Mouse (Mus musculus): ENCODE measurements around the gene Mill2.

Mill2 gene

DNA sequence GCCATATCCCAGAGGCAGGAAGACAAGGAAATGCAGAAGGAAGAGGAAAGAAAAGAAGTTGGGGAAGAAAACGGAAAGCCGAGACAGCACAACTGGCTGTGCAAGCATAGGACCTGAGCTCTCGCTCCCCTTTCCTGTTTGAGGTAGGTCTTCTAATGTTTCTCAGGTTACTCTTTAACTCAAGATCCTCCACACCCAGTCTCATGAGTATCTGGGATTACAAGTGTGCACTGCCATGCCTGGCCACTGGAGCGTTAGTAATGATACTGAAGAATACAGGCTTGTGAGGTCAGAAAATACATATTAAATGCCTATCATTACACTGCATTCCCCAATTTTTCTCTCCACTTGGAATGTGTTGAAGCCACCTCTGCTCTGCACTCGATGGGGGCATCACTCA, 35.6 kb downstream of the Mill2 start:
- no peak for DNase-seq (ENCODE audit: low spot score)

DNA sequence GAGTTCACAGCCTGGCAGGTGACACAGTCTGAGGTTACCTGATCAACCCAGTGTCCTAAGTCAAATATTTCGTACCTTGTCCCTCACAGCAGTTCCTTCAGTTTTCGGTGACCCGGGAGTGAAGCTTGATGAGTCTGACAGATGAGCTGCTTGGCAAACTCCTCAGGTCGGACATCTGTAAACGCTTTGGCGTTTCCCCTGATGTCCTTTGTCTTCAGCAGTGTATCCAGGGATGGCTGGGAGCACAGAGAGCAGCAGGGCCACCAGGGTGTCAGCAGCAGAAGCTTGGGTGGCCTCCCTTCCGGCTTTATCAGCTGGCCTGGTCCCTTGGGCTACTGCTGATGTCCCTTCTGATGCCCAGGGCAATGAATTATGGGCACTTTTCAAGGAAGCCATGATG, 38.9 kb downstream of the Mill2 start:
- no peak for DNase-seq (ENCODE audit: low spot score)

DNA sequence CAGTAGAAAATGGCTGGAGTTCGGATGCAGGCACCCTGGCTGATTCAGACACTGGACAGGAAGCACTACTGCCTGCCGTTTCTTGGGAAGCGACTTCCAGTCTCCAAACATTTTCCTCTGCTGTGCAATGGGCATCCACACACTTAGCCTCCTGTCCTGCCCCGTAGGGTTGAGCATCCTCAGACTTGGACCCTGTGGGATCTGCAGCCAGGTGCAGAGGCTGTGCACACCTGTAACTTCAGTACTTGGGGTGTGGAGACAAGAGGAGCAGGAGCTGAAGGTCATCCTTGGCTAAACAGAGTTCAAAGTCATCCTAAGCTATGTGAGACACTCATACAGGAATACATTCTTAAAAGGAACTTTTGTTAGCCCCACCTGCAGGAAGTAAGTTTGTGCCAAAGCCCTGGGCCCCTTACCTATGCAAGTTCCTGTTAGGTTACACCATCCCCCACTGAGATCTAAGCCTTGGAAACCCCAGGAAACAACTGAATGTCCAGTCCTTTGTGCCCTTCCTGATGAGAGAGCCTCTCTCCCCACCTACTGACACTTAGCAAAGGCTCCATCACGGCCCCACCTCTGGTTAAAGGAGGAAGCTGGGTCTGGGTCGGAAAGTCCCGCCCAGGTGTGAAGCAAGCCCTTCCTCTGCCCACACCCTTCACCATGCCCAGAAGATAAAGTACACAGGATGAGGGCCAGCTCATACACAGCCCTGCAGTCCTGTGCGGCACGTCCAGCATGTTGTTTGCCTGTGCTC, 44.4 kb downstream of the Mill2 start:
- no peak for DNase-seq (ENCODE audit: low spot score)

DNA sequence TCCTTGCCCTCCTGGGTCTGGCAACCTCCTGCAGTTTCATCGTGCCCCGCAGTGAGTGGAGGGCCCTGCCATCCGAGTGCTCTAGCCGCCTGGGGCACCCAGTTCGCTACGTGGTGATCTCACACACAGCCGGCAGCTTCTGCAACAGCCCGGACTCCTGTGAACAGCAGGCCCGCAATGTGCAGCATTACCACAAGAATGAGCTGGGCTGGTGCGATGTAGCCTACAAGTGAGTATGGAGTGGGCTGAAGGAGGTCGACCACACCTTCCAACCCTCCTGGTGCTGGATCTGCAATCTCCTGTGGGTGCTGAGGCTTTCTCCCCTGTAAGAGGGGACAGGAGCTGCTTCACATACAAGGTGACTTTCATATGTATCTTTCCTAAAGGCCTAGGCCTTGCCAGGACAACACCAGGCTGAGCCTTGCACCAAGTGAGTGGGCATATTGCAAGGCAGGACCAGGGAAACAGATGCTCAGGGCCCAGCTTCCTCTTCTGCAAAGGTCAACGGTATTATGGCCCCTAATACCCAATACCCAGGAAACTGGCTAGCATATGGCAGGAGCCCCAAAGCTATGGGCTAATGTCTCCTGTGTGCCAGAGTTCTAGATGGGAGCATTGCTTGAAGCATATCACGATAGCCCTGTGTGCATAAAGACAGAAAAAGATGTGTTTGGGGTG, 45.1 kb downstream of the Mill2 start:
- DNase-seq (ENCODE audit: low spot score): no peak

DNA sequence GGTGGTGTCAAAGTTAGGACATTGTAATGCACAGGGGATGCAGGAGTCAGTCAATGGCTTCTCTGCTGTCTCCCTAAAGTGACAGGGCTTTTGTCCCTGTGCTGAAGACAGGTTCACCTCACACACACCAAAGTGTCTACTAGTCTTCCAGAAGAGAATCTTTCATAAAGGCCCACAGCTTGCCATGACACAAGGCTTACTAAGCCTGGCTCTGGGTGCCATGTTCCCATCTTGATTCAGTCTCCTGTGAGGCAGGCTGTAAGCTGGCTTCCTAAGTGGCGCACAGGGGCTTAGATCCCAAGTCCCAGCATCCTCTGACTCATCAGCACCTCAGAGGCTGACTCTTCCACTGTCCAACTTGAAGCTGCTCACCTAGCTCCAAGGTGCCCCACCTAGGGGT, 47.2 kb downstream of the Mill2 start:
- DNase-seq (ENCODE audit: low spot score): no peak

DNA sequence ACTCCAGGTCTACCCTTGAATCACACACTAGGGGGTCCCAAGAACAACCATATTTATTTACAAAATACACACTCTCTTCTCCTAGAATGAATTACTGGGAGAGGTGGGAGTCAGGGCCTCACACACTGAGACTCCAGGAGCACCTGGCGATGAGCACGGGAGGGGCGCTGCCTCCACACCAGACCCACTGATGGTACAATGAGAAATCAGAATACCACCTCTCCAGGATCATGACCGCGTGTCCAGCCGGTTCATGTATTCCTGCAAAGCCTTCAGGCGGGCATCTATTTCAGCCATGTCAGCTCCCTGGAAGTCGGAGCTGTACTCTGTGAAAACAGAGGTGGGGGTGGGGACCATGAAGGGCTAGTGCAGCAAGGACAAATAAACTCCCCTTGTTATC, 51.1 kb downstream of the Mill2 start:
- no peak for DNase-seq (ENCODE audit: low spot score)

DNA sequence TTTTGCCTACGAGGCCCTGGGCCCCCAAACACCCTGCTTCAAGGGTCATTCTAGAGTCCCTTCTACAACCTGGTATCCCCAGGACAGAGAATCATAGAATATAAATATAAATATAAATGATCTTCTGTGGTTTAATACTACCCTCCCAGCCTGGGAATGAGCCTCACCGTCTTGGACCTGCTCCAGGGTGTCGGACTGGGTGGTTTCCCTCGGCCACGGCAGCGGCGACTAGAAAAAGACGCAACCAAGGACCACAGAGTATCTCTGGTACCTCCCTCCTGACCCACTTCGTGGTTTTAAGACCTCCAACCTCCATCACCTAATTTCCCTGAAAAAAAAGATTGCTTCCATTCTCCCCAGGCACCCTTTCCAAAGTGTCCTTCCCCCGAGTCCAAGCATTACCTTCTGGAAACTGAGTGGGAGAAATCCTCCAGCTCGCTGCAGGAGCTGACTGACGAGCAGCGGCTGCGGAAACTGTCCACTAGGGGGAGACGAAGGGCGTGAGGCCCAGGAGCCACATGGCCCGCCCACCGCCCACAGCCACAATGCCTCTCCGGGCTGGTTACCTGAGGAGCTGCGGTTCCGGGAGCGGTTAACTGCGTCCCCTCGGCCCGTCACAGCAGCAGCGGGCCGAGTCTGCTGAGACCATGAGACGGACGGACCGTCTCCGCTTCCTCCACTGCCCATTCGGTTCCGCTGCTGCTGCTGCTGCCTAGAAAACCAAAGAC, 52.3 kb downstream of the Mill2 start:
- peak; percentile 77 for DNase-seq (ENCODE audit: low spot score)

DNA sequence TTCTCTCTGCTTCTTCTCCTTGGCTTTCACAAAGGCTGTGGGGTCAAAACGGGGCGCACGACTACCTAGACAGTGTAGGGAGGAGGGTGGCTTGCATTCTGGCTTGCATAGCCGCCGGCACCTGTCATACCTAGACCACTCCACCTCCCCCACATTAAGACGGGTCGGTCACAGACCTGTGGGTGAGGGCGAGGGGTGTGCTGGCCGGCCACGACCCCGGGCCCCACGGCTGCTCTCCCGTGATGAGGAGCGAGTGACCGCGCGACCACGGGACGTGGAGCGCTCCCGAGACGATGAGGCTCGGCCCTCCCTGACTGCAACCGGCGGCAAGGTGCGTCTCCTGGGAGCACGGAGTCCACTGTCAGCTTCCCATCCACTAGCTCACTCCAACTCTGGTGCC, 53.2 kb downstream of the Mill2 start:
- no peak for DNase-seq (ENCODE audit: low spot score)

DNA sequence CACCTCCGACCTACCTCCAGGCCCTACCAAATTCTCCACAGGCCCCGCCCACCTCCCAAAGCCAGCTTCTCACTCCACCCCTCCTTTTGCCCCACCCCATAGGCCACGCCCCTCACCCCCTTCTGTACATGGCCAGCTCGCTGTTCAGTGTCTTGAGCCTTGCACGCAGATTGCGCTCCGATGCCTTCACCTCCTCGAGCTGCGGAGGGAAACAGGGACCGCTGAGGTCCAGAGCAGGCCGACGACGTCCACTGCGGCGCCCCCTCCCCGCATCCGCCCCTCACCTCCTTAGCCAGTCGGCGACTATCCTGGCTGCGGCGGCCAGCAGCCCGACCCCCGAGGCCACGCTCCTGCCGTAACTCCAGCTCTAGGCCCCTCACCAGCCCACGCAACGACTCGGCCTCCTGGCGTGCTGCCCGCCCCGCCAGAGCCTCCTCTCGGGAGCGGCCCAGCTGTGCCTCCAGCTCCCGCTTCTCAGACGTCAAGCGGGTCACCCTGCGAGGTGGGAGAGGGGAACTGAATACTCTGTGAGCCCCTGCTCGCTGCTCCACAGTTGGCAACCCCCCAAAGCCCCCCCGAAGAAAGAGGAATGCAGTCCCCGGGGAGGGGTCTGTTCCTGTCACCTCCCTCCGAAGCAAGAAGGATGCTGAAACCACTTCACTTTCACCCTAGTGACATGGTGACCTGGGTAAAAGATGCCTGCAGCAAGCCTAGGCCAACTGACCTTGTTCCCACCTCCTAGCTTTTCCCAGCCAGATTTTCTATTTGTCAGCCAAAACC, 54.1 kb downstream of the Mill2 start:
- peak; percentile 25 for DNase-seq (ENCODE audit: low spot score)

DNA sequence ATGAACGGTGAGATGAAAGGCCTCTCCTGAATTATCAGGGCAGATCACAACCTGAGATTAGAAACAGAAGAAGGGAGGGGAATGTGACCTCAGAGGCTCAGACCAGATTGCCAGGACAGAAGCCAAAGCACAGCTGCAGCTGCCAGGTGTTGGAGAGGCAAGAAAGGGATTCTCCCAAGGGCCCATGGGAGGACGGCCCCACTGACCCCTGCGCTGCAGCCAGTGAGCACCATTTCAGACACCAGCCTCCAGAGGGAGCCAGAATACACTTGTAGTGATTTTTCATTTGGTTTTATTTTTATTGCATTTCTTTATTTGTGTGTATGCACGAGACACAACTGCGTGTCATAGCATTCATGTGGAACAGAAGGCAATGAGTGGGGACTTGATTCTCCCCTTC, 56.8 kb downstream of the Mill2 start:
- DNase-seq (ENCODE audit: low spot score): no peak

DNA sequence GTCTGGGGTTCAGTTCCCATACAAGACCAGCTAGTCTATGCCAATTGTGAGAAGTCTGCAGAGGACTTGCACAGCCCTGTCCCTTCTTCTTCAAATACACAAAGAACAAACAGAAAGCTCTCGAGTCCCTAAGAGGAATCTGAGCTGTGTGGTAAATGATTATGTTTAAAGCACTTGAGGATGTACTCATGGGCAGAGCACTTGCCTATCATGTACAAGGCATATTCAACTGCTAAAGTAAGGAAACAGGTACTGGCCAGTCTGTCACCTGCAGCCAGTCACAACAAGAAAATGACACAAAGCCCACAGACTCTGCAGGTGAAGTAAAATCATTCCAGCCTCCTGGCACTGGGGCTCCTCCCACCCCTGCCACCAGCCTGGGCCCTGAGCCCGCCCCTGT, 60.7 kb downstream of the Mill2 start:
- no peak for DNase-seq (ENCODE audit: low spot score)

DNA sequence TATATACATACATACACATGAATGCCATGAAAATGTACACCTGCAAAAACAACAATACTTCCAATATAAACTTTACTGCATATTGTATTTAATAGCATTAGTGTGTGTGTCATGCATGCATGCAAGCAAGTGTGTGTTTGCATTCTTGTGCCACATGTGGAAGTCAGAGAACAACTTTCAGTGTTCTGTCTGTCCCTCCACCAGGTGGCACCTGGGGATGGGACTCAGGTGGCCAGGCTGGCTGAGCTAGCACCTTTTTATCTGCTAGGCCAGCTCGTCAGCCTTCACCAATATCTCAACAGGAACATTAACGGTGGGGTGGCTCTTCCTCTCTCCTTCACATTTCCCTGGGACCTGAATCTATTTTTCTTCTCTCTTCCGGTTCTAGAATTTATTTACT, 62.7 kb downstream of the Mill2 start:
- no peak for DNase-seq (ENCODE audit: low spot score)

DNA sequence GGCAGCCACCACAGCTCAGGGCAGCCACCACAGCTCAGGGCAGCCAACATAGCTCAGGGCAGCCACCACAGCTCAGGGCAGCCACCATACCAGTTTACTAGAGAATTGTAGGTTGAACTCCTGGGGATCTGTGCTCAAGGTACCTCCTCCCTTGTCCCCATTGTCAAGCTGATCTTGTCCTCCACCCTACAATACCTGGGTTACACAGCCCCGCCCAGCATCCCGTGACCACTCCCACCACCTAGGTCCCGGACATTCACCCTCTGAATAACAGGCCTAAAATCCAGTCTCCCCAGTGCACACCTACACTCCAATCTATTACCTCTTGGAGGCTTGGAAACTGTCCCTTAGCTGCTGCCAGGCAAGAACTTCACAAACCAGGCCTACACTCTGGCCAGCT, 65.2 kb downstream of the Mill2 start:
- no peak for DNase-seq (ENCODE audit: low spot score)

DNA sequence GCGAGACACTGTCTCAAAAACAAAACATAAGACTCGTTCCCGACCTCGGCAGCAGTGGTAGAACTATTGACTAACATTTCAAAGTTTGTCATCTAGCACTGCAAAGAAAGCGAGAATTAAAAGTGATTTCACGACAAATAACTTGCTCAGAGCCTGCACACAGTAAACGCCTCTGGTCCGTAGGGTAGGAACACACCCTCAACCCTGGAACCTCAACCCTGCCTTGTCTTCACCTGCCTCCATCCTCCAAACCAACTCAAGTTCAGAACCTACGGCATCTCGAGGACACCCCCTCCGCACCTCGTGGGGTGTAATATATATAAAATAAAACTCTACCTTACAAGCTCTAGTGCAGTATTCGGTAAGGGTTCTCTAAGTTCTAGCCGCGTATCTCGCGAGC, 70.0 kb downstream of the Mill2 start:
- no peak for DNase-seq (ENCODE audit: low spot score)

DNA sequence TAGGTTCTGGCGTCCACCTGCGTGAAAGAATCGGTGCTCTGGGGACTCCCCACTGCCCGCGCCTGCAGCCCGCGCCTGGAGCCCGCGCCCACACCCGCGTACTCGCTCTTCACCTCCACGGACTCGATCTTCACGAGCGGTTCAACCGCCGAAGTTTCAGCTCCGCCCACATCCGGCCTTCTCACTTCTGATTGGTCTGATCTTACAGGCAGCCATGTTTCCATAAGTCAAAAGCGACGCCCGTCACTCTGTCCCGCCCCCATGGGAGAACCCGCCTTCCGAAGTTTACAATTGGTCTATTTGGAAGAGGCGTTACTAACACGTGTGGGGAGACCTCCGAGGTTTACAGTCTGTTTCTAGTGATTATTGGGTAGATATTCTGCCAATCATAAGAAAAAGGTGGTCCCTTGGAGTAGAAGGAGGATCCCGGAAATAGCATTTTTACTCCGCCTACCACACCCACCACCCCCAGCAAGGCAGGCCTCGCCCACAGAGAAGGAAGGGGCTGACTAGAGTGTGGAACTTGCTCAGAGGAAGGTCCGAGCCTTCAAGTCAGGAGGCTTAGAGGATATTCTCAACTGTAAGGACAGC, 70.6 kb downstream of the Mill2 start, which contains the start of gene Ccdc61:
TSS of gene Ccdc61 (minus strand) at position 175 of the 591 bp plus-strand sequence.
- DNase-seq (ENCODE audit: low spot score): peak; percentile 99
